Comparison of ENCODE assay signal across 10 mouse cellular contexts in the genomic region with DNA sequence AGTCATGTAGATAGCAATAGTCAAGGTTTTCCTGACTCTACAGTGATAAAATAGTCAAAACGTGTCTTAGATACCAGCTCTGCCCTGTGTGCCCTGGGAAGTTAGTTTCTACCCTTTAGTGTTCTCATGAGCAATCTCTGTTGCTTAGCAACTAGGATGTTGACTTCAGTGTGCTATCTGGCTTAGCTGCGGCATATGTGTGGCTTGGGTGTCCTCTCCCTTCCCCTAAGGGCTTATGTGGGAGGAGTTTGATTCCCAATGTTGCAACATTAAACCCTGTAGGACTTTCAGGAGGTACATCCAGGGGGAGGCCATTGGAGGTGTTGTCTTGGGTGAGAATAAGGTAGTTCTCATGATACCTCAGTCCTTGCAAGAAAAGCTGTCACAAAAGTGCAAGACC.
DNase-seq lines count a peak whose midpoint lies in the region; ATAC-seq and TF ChIP-seq lines count a peak whose summit lies in the region.
"Had no signal": no experiment of that assay in that cellular context is flagged by ENCODE, and none has a peak within 500 bp of the region (broad histone marks: within the 10 kb centered on the region; RNA-seq: fewer than 3 reads in every experiment).

No protein-coding gene starts in this region.

- TF ChIP-seq EP300 in heart, postnatal 0 days (IDR thresholded peaks at IDR 0.05; ENCODE audit: low read depth) = no peak

- H3K27ac ChIP-seq in heart, postnatal 0 days (ENCODE audit: low read depth) = no peak overlapping the region
- H3K27ac ChIP-seq in heart, embryonic 11.5 days (ENCODE audit: low read depth, low read length) = no peak overlapping the region

- ATAC-seq in heart, postnatal 0 days (ENCODE audit: insufficient read depth, low read depth) = peak; percentile 78; the same call in 1 of the 2 replicates
- no peak for ATAC-seq in heart, embryonic 11.5 days (replicated peaks; ENCODE audit: insufficient number of reproducible peaks, low FRiP score, low TSS enrichment)

- no peak for TF ChIP-seq CTCF in heart, postnatal 0 days (IDR thresholded peaks at IDR 0.05; ENCODE audit: low read depth)

- peak; percentile 72 for DNase-seq in heart, postnatal 0 days (ENCODE audit: low spot score)
- DNase-seq in CD4-positive helper T cell, adult 2 months (ENCODE audit: low read depth, low spot score) = peak; percentile 21
- peak; percentile 16 for DNase-seq in T-cell, adult 2 months (ENCODE audit: low spot score)
- DNase-seq in mesoderm, embryonic 11.5 days (ENCODE audit: low read depth, low spot score) = peak; percentile 39
- no peak for DNase-seq in cerebellum, adult 9-10 months
- DNase-seq in spleen, postnatal 14 days (ENCODE audit: low spot score in 2 of 2) = no peak
- DNase-seq in ovary, postnatal 14 days (ENCODE audit: low spot score) = no peak
- DNase-seq: embryo, embryonic 11 days; spleen, adult 18-20 months had no signal

- no peaks in the 10 kb centered on the region for H3K9me3 ChIP-seq in heart, postnatal 0 days (replicated peaks; ENCODE audit: control insufficient read depth, low read length)
- no peaks in the 10 kb centered on the region for H3K9me3 ChIP-seq in heart, embryonic 11.5 days (replicated peaks; ENCODE audit: control insufficient read depth, low read length)

- no peak overlapping the region for H3K9ac ChIP-seq in heart, postnatal 0 days (replicated peaks; ENCODE audit: low read depth, low read length)
- no peak overlapping the region for H3K9ac ChIP-seq in heart, embryonic 11.5 days (ENCODE audit: low read depth, low read length)

- H3K4me1 ChIP-seq in heart, postnatal 0 days (ENCODE audit: control insufficient read depth, insufficient read depth) = peaks cover 17% of the 10 kb centered on the region
- peaks cover 26% of the 10 kb centered on the region for H3K4me1 ChIP-seq in heart, embryonic 11.5 days (ENCODE audit: control insufficient read depth, insufficient read depth, low read length)

- no peak overlapping the region for H3K4me2 ChIP-seq in heart, postnatal 0 days (ENCODE audit: low read depth, low read length)
- no peak overlapping the region for H3K4me2 ChIP-seq in heart, embryonic 11.5 days

- 7% methylated on average over 2 of the region's 2 CpGs for WGBS in heart, postnatal 0 days
- 6% methylated on average over 2 of the region's 2 CpGs for WGBS in heart, embryonic 11.5 days (ENCODE audit: insufficient replicate concordance)

- no peaks in the 10 kb centered on the region for H3K36me3 ChIP-seq in heart, postnatal 0 days (replicated peaks; ENCODE audit: control insufficient read depth, insufficient read depth, low read length)
- H3K36me3 ChIP-seq in heart, embryonic 11.5 days (ENCODE audit: control insufficient read depth, insufficient read depth, low read length) = no peaks in the 10 kb centered on the region

- no peak overlapping the region for H3K4me3 ChIP-seq in heart, postnatal 0 days (ENCODE audit: low read depth, low read length)
- H3K4me3 ChIP-seq in heart, embryonic 11.5 days (ENCODE audit: low read depth, low read length) = no peak overlapping the region

- no peaks in the 10 kb centered on the region for H3K27me3 ChIP-seq in heart, postnatal 0 days (ENCODE audit: control insufficient read depth, insufficient read depth, low read length)
- no peaks in the 10 kb centered on the region for H3K27me3 ChIP-seq in heart, embryonic 11.5 days (ENCODE audit: control insufficient read depth, insufficient read depth, low read length)

Comparison
In these comparisons a context has a peak if more than half of its experiments do, and no peak if none do; other contexts are left out.
1. DNase-seq: peak in heart, postnatal 0 days (single experiment), CD4-positive helper T cell, adult 2 months (single experiment), T-cell, adult 2 months (single experiment) and mesoderm, embryonic 11.5 days (single experiment); none in cerebellum, adult 9-10 months (single experiment), spleen, postnatal 14 days (0 of 2) and ovary, postnatal 14 days (single experiment).